Mouse (Mus musculus): Measurements from ENCODE around the gene Lypd6b.

DNA sequence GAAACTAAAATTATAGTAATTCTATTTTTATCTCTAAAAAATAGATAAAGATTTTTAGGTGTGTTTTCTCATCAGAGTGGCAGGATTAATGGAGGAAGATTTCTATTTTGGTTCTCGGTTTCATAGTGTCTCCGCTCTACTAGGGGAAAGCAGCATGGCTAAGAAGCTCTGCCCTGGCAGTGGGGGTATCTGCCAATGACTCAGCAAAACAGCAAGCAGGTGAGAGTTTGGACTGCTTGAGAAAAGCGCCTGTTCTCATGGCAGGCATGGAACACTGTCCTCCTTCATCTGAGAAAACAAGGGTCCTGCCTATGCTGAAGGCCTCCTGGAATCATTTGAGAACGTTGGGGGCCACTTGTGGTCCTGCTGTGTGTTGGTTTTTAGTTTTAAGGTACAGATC is 12.3 kb upstream of the Lypd6b start:
- TF ChIP-seq POLR2A (IDR thresholded peaks at IDR 0.05; ENCODE audit: borderline replicate concordance, insufficient read depth, low read length), result no peak
- TF ChIP-seq CTCF (IDR thresholded peaks at IDR 0.05; ENCODE audit: borderline replicate concordance, insufficient read depth, low read depth, low read length), result no peak

Measured in cerebellum, adult 2 months (tissue).